Mouse (Mus musculus): ENCODE measurements around the gene Mycbp2.

DNA sequence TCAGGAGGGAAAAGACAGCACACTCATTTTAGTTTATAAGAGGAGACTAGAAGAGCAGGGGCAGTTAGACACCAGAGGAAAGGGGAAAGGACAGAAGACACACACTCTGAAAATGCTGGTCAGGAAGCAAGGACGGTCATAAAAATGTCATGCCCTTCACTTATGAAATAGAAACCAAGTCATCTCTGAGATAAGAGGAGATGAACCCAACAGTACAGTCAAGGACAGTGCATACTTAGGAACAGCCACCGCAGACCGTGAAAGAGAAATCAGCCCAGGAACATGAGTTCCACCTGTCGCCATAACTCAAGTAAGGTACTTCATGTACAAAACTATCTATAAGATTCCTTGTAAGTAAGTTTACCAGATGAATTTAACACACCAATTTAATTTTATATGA, 33.7 kb downstream of the Mycbp2 start:
- TF ChIP-seq POLR2A (IDR thresholded peaks at IDR 0.05; ENCODE audit: low read depth, low read length), result no peak
- TF ChIP-seq CTCF (conservative IDR thresholded peaks at IDR 0.05 in 1 of 2, IDR thresholded peaks at IDR 0.05 in 1 of 2; ENCODE audit: low read depth in 2 of 2, low read length in 2 of 2), result no peak
- no peak for TF ChIP-seq UBTF (IDR thresholded peaks at IDR 0.05; ENCODE audit: low read depth, low read length)
- no peak for TF ChIP-seq MAFK (IDR thresholded peaks at IDR 0.05; ENCODE audit: insufficient replicate concordance, low read length)
- TF ChIP-seq TBP (conservative IDR thresholded peaks at IDR 0.05; ENCODE audit: low read depth, low read length), result no peak
- TF ChIP-seq MAX (IDR thresholded peaks at IDR 0.05; ENCODE audit: low read length), result no peak
- TF ChIP-seq E2F4 (IDR thresholded peaks at IDR 0.05; ENCODE audit: insufficient replicate concordance, low read depth, low read length), result no peak
- TF ChIP-seq TCF12 (IDR thresholded peaks at IDR 0.05; ENCODE audit: low read depth, low read length), result no peak
- no peak for TF ChIP-seq USF2 (conservative IDR thresholded peaks at IDR 0.05; ENCODE audit: low read depth, low read length)
- TF ChIP-seq ZC3H11A (IDR thresholded peaks at IDR 0.05; ENCODE audit: low read depth, low read length), result no peak
- no peak for TF ChIP-seq IRF4 (IDR thresholded peaks at IDR 0.05; ENCODE audit: low read depth, low read length)
- TF ChIP-seq JUN (IDR thresholded peaks at IDR 0.05; ENCODE audit: insufficient read depth, low read depth, low read length), result no peak
- no peak for TF ChIP-seq ZNF384 (IDR thresholded peaks at IDR 0.05; ENCODE audit: low read depth, low read length)
- TF ChIP-seq MXI1 (IDR thresholded peaks at IDR 0.05; ENCODE audit: low read depth, low read length), result no peak

Measured in CH12.LX (cell line).